Mouse (Mus musculus) activated CD4-positive, CD25-positive, alpha-beta regulatory T cell, adult 9 weeks (primary cell): ENCODE measurements around the gene Syf2. TPM values are rescaled to one million over a fixed set of nuclear protein-coding genes. Genes with fewer than 3 reads are reported as not detected.

Experiments
- polyA plus RNA-seq: library from polyadenylated mRNA; unstranded; fragments of 100-300 nt; shearing (Covaris generic); gene quantifications from one replicate; pipeline ENCODE4 v1.2.1, GENCODE M21; 2017

The Syf2 gene
- polyA plus RNA-seq: 197 TPM

DNA sequence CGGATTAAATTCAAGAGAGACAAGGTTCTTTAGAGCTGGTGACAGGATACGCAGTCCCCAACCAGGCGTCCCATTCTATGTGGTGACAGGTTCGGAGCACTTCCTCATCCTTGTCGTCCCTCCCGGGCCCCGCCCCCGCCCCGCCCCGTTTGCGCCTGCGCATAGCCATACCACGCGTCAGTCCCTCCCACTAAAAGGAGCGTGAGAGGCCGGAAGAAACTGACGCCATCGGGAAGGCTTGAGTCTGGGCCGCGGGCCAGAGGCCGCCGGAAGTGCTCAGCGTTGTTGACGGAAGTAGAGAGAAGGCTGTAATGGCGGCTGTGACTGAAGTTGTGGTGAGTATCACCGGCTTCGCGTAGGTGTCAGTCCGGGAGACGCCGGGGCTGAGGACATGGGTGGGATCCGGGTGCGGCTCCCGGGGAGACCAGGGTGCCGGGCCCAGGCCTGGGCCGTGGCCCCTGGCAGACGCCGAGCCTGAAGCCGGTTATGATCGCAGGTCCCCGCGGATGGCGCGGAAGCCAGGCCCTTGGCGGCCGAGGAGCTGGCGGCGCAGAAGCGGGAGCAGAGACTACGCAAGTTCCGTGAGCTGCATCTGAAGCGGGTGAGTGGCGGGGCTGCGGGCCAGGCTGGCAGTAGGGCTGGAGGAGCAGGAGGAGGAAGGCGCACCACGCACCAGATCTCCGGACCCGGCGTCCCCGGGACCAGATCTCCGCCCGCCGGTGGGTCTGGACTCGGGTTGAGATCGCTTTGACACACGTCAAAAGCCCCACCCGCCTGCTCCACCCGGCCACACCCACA is at the start of gene Syf2:
Gene Syf2 (plus strand): TSS at position 215 of the 798 bp plus-strand sequence.

GRCm38 (mm10) chr4:134914864-134915209 is 15.9 kb upstream of the Syf2 start, which contains the start of gene Tmem50a:
Gene Tmem50a (minus strand): TSS chr4:134915024.

GRCm38 (mm10) chr4:134923258-134924018 is 7.3 kb upstream of the Syf2 start, which contains the start of gene Rsrp1:
Gene Rsrp1 (plus strand): TSS chr4:134923592.

Other genes with a start within 250 kb of the Syf2 start
- 1.1 TPM for gene Man1c1, start 226.6 kb upstream of the Syf2 start, polyA plus RNA-seq
- gene Ldlrap1, start 162.9 kb upstream of the Syf2 start, polyA plus RNA-seq: 43.7 TPM
- gene Maco1, start 77.6 kb upstream of the Syf2 start, polyA plus RNA-seq: 4.4 TPM
- gene Rhd, start 66.4 kb upstream of the Syf2 start, polyA plus RNA-seq: 2.4 TPM
- 473 TPM for gene Tmem50a, start 15.9 kb upstream of the Syf2 start, polyA plus RNA-seq
- gene Rsrp1, start 7.3 kb upstream of the Syf2 start, polyA plus RNA-seq: 202 TPM
- gene Runx3, start 189.8 kb downstream of the Syf2 start, polyA plus RNA-seq: 8.1 TPM